Mouse (Mus musculus): ENCODE data around the gene C1s1. TPM values are rescaled to one million over a fixed set of nuclear protein-coding genes. Genes with fewer than 3 reads are reported as not detected.
A peak's percentile ranks its signal among the peaks of the same experiment; 100 is the strongest.
"Not testable (repeated sequence)": the region's sequence is repeated elsewhere in the genome, so short reads cannot be mapped to it uniquely, and the experiment has no call there.

C1s1 gene
- 1.7 and 3.6 TPM in 2 replicates for polyA plus RNA-seq (2015; fragmentation: Nextera tagmentation; extraction: Ambion mirVana)

DNA sequence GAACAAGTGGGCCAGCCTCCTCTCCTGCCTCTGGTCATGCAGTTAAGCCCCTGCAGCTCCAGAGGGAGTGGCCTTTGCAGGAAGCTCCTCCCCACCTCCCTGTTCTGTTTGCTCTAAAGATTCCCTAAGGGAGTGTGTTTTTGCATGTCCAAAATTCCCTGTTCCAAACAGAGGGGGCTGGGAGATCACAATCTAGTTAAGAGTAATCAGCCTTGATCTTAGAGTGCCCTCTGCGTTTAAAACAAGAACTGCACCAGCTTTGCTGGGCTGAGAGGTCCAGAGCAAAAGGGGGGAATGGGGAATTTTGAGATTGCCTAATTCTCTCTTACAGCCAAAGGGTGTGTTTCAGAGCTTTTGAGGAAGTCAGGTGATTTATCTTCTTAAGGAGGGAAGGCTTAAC, at the start of gene C1s1:
Gene C1s1, minus strand, starts transcription at position 76 of the 400 bp plus-strand sequence.
- not testable (repeated sequence) for H3K4me1 ChIP-seq; H3K4me2 ChIP-seq; H3K27me3 ChIP-seq; H3K27ac ChIP-seq; H3K4me3 ChIP-seq; H3K9me3 ChIP-seq; H3K9ac ChIP-seq; ATAC-seq (ENCODE audit: insufficient number of reproducible peaks, insufficient read depth, low FRiP score, low TSS enrichment, low read depth); H3K36me3 ChIP-seq
- 0% methylated on average over 1 of the region's 1 CpGs for WGBS

DNA sequence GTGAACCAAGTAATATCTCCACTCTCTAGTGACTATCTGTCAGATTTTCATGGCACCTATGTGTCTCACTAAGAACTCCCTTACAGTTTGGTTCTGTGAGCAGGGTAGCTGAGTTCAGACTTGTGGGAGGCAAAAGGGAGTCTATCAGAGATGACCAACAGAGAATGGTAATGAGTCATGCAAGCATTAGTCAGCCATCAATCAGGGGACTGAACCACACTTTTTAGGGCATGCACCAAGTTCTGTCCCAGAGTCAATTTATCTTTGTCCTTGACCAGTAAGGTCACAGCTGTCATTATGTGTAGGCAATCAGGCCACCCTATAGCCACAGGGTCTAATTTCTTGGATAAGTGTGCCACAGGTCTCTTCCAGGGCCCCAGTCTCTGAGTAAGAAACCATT, 46.6 kb upstream of the C1s1 start:
- Histone ChIP-seq H3K4me3 (no peak overlapping the region), H3K36me3 (no peaks in the 10 kb centered on the region), H3K9me3 (no peaks in the 10 kb centered on the region), H3K9ac (no peak overlapping the region), H3K27ac (no peak overlapping the region), H3K4me1 (no peaks in the 10 kb centered on the region), H3K27me3 (no peaks in the 10 kb centered on the region), H3K4me2 (no peak overlapping the region)
- no peak for ATAC-seq (ENCODE audit: insufficient number of reproducible peaks, insufficient read depth, low FRiP score, low TSS enrichment, low read depth)

GRCm38 (mm10) chr6:124586266-124586665, 44.1 kb upstream of the C1s1 start:
- Histone ChIP-seq H3K4me3 (no peak overlapping the region), H3K9ac (no peak overlapping the region), H3K4me1 (no peaks in the 10 kb centered on the region), H3K27me3 (no peaks in the 10 kb centered on the region), H3K9me3 (no peaks in the 10 kb centered on the region), H3K27ac (no peak overlapping the region), H3K4me2 (no peak overlapping the region), H3K36me3 (no peaks in the 10 kb centered on the region)
- ATAC-seq (ENCODE audit: insufficient number of reproducible peaks, insufficient read depth, low FRiP score, low TSS enrichment, low read depth) = no peak
- WGBS = 68% methylated on average over 4 of the region's 4 CpGs

- H3K27ac ChIP-seq = no peak overlapping the region
- 86% methylated on average over 3 of the region's 3 CpGs for WGBS
- ATAC-seq (ENCODE audit: insufficient number of reproducible peaks, insufficient read depth, low FRiP score, low TSS enrichment, low read depth) = no peak
- H3K4me2 ChIP-seq = no peak overlapping the region
- H3K27me3 ChIP-seq = no peaks in the 10 kb centered on the region
- H3K9me3 ChIP-seq = no peaks in the 10 kb centered on the region
- no peaks in the 10 kb centered on the region for H3K36me3 ChIP-seq
- no peaks in the 10 kb centered on the region for H3K4me1 ChIP-seq
- no peak overlapping the region for H3K4me3 ChIP-seq
- H3K9ac ChIP-seq = no peak overlapping the region
Observed at GRCm38 (mm10) chr6:124585761-124586160, 43.6 kb upstream of the C1s1 start.

- Histone ChIP-seq H3K4me1 (no peaks in the 10 kb centered on the region), H3K9me3 (no peaks in the 10 kb centered on the region), H3K27me3 (no peaks in the 10 kb centered on the region), H3K4me3 (no peak overlapping the region), H3K36me3 (no peaks in the 10 kb centered on the region), H3K27ac (no peak overlapping the region), H3K4me2 (no peak overlapping the region), H3K9ac (no peak overlapping the region)
- WGBS = 82% methylated on average over 3 of the region's 3 CpGs
- no peak for ATAC-seq (ENCODE audit: insufficient number of reproducible peaks, insufficient read depth, low FRiP score, low TSS enrichment, low read depth)
Observed at GRCm38 (mm10) chr6:124584935-124585334, 42.8 kb upstream of the C1s1 start.

GRCm38 (mm10) chr6:124582231-124582630, 40.1 kb upstream of the C1s1 start:
- WGBS = 94% methylated on average over 1 of the region's 1 CpGs
- Histone ChIP-seq H3K9me3 (no peaks in the 10 kb centered on the region), H3K36me3 (no peaks in the 10 kb centered on the region), H3K4me3 (no peak overlapping the region), H3K9ac (no peak overlapping the region), H3K27ac (no peak overlapping the region), H3K4me1 (no peaks in the 10 kb centered on the region), H3K27me3 (no peaks in the 10 kb centered on the region), H3K4me2 (no peak overlapping the region)
- no peak for ATAC-seq (ENCODE audit: insufficient number of reproducible peaks, insufficient read depth, low FRiP score, low TSS enrichment, low read depth)

DNA sequence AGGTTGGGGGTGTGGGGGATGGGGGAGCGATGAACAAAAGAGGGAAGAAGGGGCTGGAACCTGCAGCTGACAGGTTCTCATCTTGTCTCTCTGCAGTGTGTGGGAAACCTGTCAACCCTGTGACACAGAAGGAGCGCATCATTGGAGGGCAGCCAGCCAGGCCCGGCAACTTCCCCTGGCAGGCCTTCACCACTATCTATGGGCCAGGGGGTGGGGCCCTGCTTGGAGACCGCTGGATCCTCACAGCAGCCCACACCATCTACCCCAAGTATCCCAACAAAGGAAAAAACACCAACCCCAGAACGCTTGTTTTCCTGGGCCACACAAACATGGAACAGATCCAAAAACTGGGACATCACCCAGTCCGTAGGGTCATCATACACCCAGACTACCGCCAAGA, 38.0 kb upstream of the C1s1 start:
- H3K36me3 ChIP-seq; H3K9me3 ChIP-seq; H3K9ac ChIP-seq; ATAC-seq (ENCODE audit: insufficient number of reproducible peaks, insufficient read depth, low FRiP score, low TSS enrichment, low read depth); H3K4me3 ChIP-seq; H3K27ac ChIP-seq; H3K4me1 ChIP-seq; H3K27me3 ChIP-seq; H3K4me2 ChIP-seq: not testable (repeated sequence)
- 88% methylated on average over 7 of the region's 7 CpGs for WGBS

DNA sequence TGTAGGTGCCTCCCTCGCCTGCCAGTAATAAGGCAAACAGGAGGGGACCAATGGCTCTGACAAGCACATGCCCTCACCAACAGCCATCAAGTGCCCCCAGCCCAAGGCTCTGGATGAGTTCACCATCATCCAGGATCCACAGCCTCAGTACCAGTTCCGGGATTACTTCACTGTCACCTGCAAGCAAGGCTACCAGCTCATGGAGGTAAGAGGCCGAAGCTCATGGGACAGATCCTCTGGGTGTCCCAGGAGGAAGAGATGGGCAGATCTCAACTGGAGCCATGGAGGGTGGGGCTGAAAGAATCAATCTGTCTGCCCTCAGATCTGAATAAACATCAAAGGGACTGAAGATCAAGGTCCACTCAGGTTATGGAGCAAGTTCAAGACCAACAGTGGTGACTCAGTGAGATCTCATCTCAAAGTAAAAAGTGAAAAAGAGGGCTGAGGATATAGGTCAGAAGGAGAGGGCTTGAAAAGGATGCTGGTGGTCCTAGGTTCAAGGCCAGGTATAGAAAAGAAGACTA, 33.1 kb upstream of the C1s1 start:
- H3K27me3 ChIP-seq; H3K4me3 ChIP-seq; ATAC-seq (ENCODE audit: insufficient number of reproducible peaks, insufficient read depth, low FRiP score, low TSS enrichment, low read depth); H3K9me3 ChIP-seq; H3K4me2 ChIP-seq; H3K36me3 ChIP-seq; H3K9ac ChIP-seq; H3K27ac ChIP-seq; H3K4me1 ChIP-seq: not testable (repeated sequence)
- 85% methylated on average over 3 of the region's 3 CpGs for WGBS

- no peak for ATAC-seq (ENCODE audit: insufficient number of reproducible peaks, insufficient read depth, low FRiP score, low TSS enrichment, low read depth)
- H3K27ac ChIP-seq = no peak within 1 kb of the TSS
- no peaks in the 10 kb centered on the region for H3K36me3 ChIP-seq
- 0 out of 2 replicates have a peak, but pooled peaks cover 4% of the 10 kb centered on the region for H3K27me3 ChIP-seq
- WGBS = 4% methylated on average over 8 of the region's 8 CpGs
- H3K4me3 ChIP-seq = no peak within 1 kb of the TSS
- no peaks in the 10 kb centered on the region for H3K4me1 ChIP-seq
- H3K4me2 ChIP-seq = peak within 1 kb of the TSS; percentile 32; the same call in 1 of the 2 replicates
- H3K9me3 ChIP-seq = no peaks in the 10 kb centered on the region
- H3K9ac ChIP-seq = 0 out of 2 replicates have a peak within 1 kb of the TSS, but pooled peaks have one; percentile 27
Observed at GRCm38 (mm10) chr6:124570026-124570425, 27.9 kb upstream of the C1s1 start, which contains the start of gene C1rb. C1rb (plus strand) TSS chr6:124570294.

DNA sequence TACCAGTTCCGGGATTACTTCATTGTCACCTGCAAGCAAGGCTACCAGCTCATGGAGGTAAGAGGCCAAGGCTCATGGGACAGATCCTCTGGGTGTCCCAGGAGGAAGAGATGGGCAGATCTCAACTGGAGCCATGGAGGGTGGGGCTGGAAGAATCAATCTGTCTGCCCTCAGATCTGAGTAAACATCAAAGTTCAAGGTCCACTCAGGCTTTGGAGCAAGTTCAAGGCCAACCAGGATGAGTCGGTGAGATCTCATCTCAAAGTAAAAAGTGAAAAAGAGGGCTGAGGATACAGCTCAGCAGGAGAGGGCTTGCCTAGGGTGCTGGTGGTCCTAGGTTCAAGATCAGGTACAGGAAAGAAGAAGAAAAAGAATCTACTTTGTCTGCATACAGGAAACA, 19.5 kb upstream of the C1s1 start:
- not testable (repeated sequence) for H3K27ac ChIP-seq; H3K9me3 ChIP-seq; H3K9ac ChIP-seq; H3K4me2 ChIP-seq; H3K36me3 ChIP-seq; H3K27me3 ChIP-seq; H3K4me1 ChIP-seq; ATAC-seq (ENCODE audit: insufficient number of reproducible peaks, insufficient read depth, low FRiP score, low TSS enrichment, low read depth); H3K4me3 ChIP-seq
- WGBS = 98% methylated on average over 2 of the region's 2 CpGs

- not testable (repeated sequence) for H3K4me1 ChIP-seq; H3K27ac ChIP-seq; H3K9me3 ChIP-seq; H3K4me2 ChIP-seq; ATAC-seq (ENCODE audit: insufficient number of reproducible peaks, insufficient read depth, low FRiP score, low TSS enrichment, low read depth); H3K27me3 ChIP-seq; H3K4me3 ChIP-seq; H3K9ac ChIP-seq; H3K36me3 ChIP-seq
- WGBS = 85% methylated on average over 4 of the region's 4 CpGs
Observed at GRCm38 (mm10) chr6:124561156-124561555, 19.0 kb upstream of the C1s1 start.

DNA sequence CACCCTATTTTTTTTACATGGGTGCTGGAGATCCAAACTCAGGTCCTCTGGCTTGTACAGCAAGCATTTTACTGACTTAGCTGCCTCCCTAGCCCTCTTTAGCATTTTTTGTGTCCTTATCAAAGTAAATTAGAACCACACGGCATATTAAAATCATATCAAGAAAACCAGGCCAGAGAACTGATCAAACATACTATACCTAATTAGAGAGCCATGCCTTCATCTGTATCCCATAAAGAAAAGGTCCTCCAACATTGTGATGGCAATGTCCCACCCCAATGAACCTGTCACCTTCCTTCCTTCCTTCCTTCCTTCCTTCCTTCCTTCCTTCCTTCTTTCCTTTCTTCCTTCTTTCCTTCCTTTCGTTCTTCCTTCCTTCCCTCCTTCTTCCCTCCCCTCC, 13.8 kb upstream of the C1s1 start:
- H3K27ac ChIP-seq; H3K4me3 ChIP-seq; H3K9me3 ChIP-seq; H3K27me3 ChIP-seq; H3K4me2 ChIP-seq; ATAC-seq (ENCODE audit: insufficient number of reproducible peaks, insufficient read depth, low FRiP score, low TSS enrichment, low read depth); H3K4me1 ChIP-seq; H3K36me3 ChIP-seq; H3K9ac ChIP-seq: not testable (repeated sequence)
- 66% methylated on average over 2 of the region's 2 CpGs for WGBS

DNA sequence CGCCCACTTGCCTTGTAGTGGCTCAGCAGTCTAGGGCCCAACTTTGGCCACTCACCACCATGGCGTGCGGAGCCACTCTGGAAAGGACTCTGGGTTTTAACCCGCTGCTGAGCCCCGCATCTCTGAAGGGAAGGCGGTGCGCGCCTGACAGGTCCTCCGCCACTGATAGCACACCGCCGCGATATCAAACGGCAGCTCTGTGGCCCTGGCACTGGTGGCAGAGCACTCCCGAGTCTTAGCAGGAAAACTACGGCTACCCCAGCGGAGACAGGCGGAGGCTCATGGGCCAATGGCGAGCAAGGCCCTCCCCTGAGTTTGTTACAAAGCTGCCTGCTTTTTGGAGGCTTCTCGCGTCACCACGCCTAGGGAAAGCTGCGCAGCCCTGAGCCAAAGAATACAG, 10.6 kb upstream of the C1s1 start:
- no peak for ATAC-seq (ENCODE audit: insufficient number of reproducible peaks, insufficient read depth, low FRiP score, low TSS enrichment, low read depth)
- no peaks in the 10 kb centered on the region for H3K36me3 ChIP-seq
- 70% methylated on average over 22 of the region's 22 CpGs for WGBS
- H3K9ac ChIP-seq = no peak overlapping the region
- H3K27me3 ChIP-seq = no peaks in the 10 kb centered on the region
- peaks cover 4% of the 10 kb centered on the region; the same call in 1 of the 2 replicates for H3K9me3 ChIP-seq
- H3K27ac ChIP-seq = no peak overlapping the region
- no peaks in the 10 kb centered on the region for H3K4me1 ChIP-seq
- H3K4me2 ChIP-seq = no peak overlapping the region
- no peak overlapping the region for H3K4me3 ChIP-seq
